Mouse (Mus musculus) midbrain, embryonic 11.5 days (tissue): ENCODE measurements around the gene Gm49380. TPM values are rescaled to one million over a fixed set of nuclear protein-coding genes. Genes with fewer than 3 reads are reported as not detected.

Experiments used
- ATAC-seq: fragments of 200-750 bp; cut with Nextera tagmentation; 2 replicates; pipeline ENCODE4 v1.8.0; 2017; ENCODE audit warnings: moderate TSS enrichment, moderate library complexity; ENCODE audit not compliant: low FRiP score
- DNase-seq: peaks from one replicate; pipeline ENCODE4 v3.0.0; 2015; ENCODE audit warnings: low spot score; ENCODE audit errors: missing footprints
- H3K27ac ChIP-seq: fragments of 300-500 bp; sonication (generic); 2 replicates; pipeline ENCODE4 v1.5.1; 2014; ENCODE audit warnings: low read depth, low read length
- H3K27me3 ChIP-seq: fragments of 300-500 bp; sonication (generic); 2 replicates; pipeline ENCODE4 v1.6.1; 2014; ENCODE audit warnings: mild to moderate bottlenecking, low read length, moderate library complexity, mixed read lengths; ENCODE audit not compliant: control insufficient read depth, insufficient read depth
- H3K36me3 ChIP-seq: fragments of 300-500 bp; sonication (generic); 2 replicates; pipeline ENCODE4 v1.6.1; 2014; ENCODE audit warnings: mild to moderate bottlenecking, low read length, moderate library complexity, mixed read lengths; ENCODE audit not compliant: control insufficient read depth, insufficient read depth
- H3K4me1 ChIP-seq: fragments of 300-500 bp; sonication (generic); 2 replicates; pipeline ENCODE4 v1.6.1; 2014; ENCODE audit warnings: low read length; ENCODE audit not compliant: control insufficient read depth, insufficient read depth
- H3K4me2 ChIP-seq: fragments of 300-500 bp; sonication (generic); 2 replicates; pipeline ENCODE4 v1.6.1; 2014; ENCODE audit warnings: mild to moderate bottlenecking, moderate library complexity
- H3K4me3 ChIP-seq: fragments of 300-500 bp; sonication (generic); 2 replicates; pipeline ENCODE4 v1.5.1; 2014; ENCODE audit warnings: low read depth, low read length
- H3K9ac ChIP-seq: fragments of 300-500 bp; sonication (generic); 2 replicates; pipeline ENCODE4 v1.6.1; 2014; ENCODE audit warnings: low read length
- H3K9me3 ChIP-seq: fragments of 300-500 bp; sonication (generic); 2 replicates; pipeline ENCODE4 v1.6.1; 2016; ENCODE audit warnings: low read length; ENCODE audit not compliant: control insufficient read depth
- WGBS: fragments of 180-500 bp; shearing (Covaris S2); extraction: QIAGEN DNeasy Blood & Tissue Kit; methylation state at CpG from one replicate; pipeline ENCODE4 v1.1.7; 2014; 5-methylcytosine and 5-hydroxymethylcytosine counted together
- polyA plus RNA-seq: library from polyadenylated mRNA; unstranded; fragments of >200 nt; fragmentation: Nextera tagmentation; extraction: Ambion mirVana; gene quantifications from 2 replicates; pipeline ENCODE4 v1.2.1, GENCODE M21; 2014

The Gm49380 gene
- polyA plus RNA-seq, 1 experiment from 2014 or later = 0.23 TPM

GRCm38 (mm10) chr9:44134851-44135730 is 21.8 kb upstream of the Gm49380 start:
- peaks cover 28% of the 10 kb centered on the region for H3K27me3 ChIP-seq

GRCm38 (mm10) chr9:44134101-44134850 is 21.0 kb upstream of the Gm49380 start, which contains the start of gene Mcam:
Gene Mcam (plus strand): TSS chr9:44134469.
- H3K4me1 ChIP-seq = peaks cover 40% of the 10 kb centered on the region
- 1% methylated on average over 51 of the region's 55 CpGs for WGBS
- ATAC-seq = peak; percentile 20; the same call in 1 of the 2 replicates
- H3K27ac ChIP-seq = no peak within 1 kb of the TSS
- no peaks in the 10 kb centered on the region for H3K9me3 ChIP-seq
- H3K27me3 ChIP-seq = peaks cover 28% of the 10 kb centered on the region
- peak within 1 kb of the TSS; percentile 77 for H3K4me2 ChIP-seq
- peak; percentile 92 for DNase-seq
- H3K4me3 ChIP-seq = peak within 1 kb of the TSS; percentile 46
- no peaks in the 10 kb centered on the region for H3K36me3 ChIP-seq
- H3K9ac ChIP-seq = peak within 1 kb of the TSS; percentile 60

More at GRCm38 (mm10) chr9:44134851-44135730, 21.8 kb upstream of the Gm49380 start:
- DNase-seq = peak; percentile 93
- 3% methylated on average over 48 of the region's 49 CpGs for WGBS
- H3K9me3 ChIP-seq = no peaks in the 10 kb centered on the region
- H3K4me1 ChIP-seq = peaks cover 33% of the 10 kb centered on the region
- no peaks in the 10 kb centered on the region for H3K36me3 ChIP-seq
- no peak overlapping the region for H3K27ac ChIP-seq
- peak overlapping the region; percentile 77 for H3K4me2 ChIP-seq
- peak overlapping the region; percentile 60 for H3K9ac ChIP-seq
- peak overlapping the region; percentile 46 for H3K4me3 ChIP-seq
- 0 out of 2 replicates have a peak, but pooled peaks have one; percentile 2 for ATAC-seq

DNA sequence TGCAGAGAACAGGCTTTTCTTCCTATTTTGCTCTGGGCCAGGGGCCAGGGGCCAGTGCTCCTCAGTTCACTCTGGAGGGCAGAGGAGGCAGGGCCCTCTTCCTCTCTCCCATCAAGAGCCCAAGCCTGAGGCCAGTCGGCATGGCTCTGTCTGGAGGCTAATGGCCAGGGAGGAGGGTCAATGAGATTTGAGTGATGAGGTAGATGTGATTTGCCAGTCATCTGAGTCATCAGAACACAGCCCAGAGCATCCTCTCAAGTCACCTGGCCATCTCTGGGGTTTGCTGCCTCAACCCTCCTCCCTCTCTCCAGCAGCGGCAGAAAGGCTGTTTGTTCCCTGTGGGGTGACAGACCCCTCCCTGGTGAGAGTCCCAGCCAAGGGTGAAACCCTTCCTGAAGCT is 20.0 kb upstream of the Gm49380 start:
- Histone ChIP-seq H3K9ac (no peak overlapping the region), H3K27ac (no peak overlapping the region; the same call in 1 of the 2 replicates), H3K4me2 (peak overlapping the region; percentile 77; the same call in 1 of the 2 replicates), H3K9me3 (no peaks in the 10 kb centered on the region), H3K4me1 (peaks cover 40% of the 10 kb centered on the region), H3K4me3 (no peak overlapping the region; the same call in 1 of the 2 replicates), H3K36me3 (no peaks in the 10 kb centered on the region), H3K27me3 (peaks cover 28% of the 10 kb centered on the region)
- DNase-seq = peak; percentile 85
- 29% methylated on average over 2 of the region's 2 CpGs for WGBS
- no peak for ATAC-seq

DNA sequence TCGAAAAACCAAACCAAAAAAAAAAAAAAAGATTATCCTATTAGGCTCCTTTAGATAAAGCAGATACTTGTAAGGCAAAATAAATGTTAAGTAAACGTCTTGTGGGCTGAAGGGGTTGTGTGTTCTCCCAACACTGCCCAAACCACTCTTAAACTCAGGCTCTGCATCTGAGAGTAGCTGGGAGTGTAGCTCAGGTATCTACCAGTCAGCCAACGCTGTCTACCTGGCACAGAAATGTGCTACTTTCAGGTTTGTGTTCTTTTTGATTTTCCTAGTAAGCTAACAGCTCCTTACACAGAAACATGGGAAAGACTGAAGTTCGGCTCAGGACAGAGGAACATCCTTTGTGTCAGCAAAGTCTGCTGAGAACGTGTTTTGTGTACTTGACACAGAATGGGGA is 18.9 kb upstream of the Gm49380 start:
- Histone ChIP-seq H3K36me3 (no peaks in the 10 kb centered on the region), H3K4me1 (peaks cover 40% of the 10 kb centered on the region), H3K4me3 (no peak overlapping the region), H3K27ac (no peak overlapping the region), H3K9ac (no peak overlapping the region), H3K4me2 (no peak overlapping the region), H3K27me3 (peaks cover 28% of the 10 kb centered on the region), H3K9me3 (no peaks in the 10 kb centered on the region)
- WGBS = 61% methylated on average over 5 of the region's 5 CpGs
- ATAC-seq (no peak), DNase-seq (peak; percentile 76)

- ATAC-seq (no peak), DNase-seq (no peak)
- Histone ChIP-seq H3K9me3 (no peaks in the 10 kb centered on the region), H3K9ac (peak overlapping the region; percentile 64; the same call in 1 of the 2 replicates), H3K27me3 (peaks cover 28% of the 10 kb centered on the region), H3K4me1 (peaks cover 40% of the 10 kb centered on the region), H3K27ac (no peak overlapping the region; the same call in 1 of the 2 replicates), H3K36me3 (no peaks in the 10 kb centered on the region), H3K4me3 (no peak overlapping the region), H3K4me2 (no peak overlapping the region)
- WGBS = 32% methylated on average over 7 of the region's 7 CpGs
These were observed 17.9 kb upstream of the Gm49380 start for GRCm38 (mm10) chr9:44131276-44131590.

DNA sequence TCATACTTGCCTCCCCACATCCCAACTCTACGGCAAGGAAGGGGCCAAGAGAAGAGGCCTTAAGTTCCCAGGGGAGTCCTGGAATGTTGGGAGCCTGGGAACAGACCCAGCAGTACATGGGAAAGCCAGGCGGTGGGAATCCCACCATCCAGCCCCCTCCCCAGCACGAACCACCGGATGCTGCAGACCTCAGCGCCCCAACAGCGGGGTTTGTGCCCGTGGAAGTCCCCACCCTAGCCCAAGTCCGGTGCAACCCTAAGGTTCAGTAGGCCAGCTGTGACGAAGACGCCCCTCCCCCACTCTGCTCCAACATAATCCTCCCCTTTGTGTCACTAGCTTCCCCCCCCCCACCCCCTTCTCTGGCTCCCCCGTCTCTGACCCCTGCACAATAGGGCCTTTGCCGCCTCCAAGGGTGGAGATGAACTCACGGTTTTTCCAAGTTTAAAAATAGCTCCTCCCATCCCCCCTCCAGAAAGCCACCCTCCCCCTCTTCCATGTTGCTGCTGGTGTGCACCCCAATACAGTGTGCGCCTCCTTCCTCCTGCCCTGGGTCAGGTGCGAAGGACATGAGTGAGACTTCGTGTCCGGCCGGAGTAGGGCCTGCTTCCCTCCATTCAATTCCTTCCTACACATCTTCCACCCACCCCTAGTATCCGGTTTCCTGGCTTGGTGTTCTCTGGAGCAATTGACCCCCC is 17.4 kb upstream of the Gm49380 start:
- Histone ChIP-seq H3K9ac (peak overlapping the region; percentile 64), H3K9me3 (no peaks in the 10 kb centered on the region), H3K27ac (peak overlapping the region; percentile 77), H3K36me3 (no peaks in the 10 kb centered on the region), H3K4me3 (peak overlapping the region; percentile 30), H3K4me1 (peaks cover 40% of the 10 kb centered on the region), H3K4me2 (peak overlapping the region; percentile 67), H3K27me3 (peaks cover 24% of the 10 kb centered on the region)
- 6% methylated on average over 19 of the region's 19 CpGs for WGBS
- peak; percentile 96 for DNase-seq
- peak; percentile 63 for ATAC-seq

GRCm38 (mm10) chr9:44130034-44130433 is 16.7 kb upstream of the Gm49380 start:
- DNase-seq = peak; percentile 95
- no peaks in the 10 kb centered on the region for H3K36me3 ChIP-seq
- peak; percentile 65 for ATAC-seq
- WGBS = 0% methylated on average over 27 of the region's 27 CpGs
- H3K4me3 ChIP-seq = peak overlapping the region; percentile 30
- H3K27ac ChIP-seq = peak overlapping the region; percentile 77
- peak overlapping the region; percentile 67 for H3K4me2 ChIP-seq
- peak overlapping the region; percentile 64 for H3K9ac ChIP-seq
- no peaks in the 10 kb centered on the region for H3K9me3 ChIP-seq
- H3K4me1 ChIP-seq = peaks cover 39% of the 10 kb centered on the region
- H3K27me3 ChIP-seq = peaks cover 17% of the 10 kb centered on the region

DNA sequence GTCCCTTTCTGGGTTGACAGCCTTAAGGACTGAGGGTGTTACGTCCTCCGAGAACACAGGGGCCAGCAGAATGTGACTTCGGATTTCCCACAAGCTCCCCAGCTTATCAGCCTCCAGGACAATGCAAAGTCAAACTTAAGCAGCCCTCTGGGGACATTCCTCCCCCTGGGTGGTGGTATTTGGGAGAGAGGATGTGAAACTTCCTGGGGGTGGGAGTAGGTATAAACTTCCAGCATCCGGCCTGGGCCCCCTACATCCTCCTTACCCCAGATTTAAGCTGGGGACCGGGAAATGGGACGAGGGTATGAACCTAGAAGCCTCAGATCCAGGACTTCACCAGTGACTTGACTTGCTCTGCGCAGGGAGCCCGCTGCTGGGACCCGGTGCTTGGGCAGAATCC is 16.3 kb upstream of the Gm49380 start:
- ATAC-seq (peak; percentile 22; the same call in 1 of the 2 replicates), DNase-seq (no peak)
- no peaks in the 10 kb centered on the region for H3K9me3 ChIP-seq
- H3K4me1 ChIP-seq = peaks cover 35% of the 10 kb centered on the region
- H3K4me2 ChIP-seq = peak overlapping the region; percentile 67
- H3K9ac ChIP-seq = peak overlapping the region; percentile 64
- no peaks in the 10 kb centered on the region for H3K36me3 ChIP-seq
- peaks cover 13% of the 10 kb centered on the region for H3K27me3 ChIP-seq
- H3K27ac ChIP-seq = 0 out of 2 replicates have a peak overlapping the region, but pooled peaks have one; percentile 15
- WGBS = 3% methylated on average over 9 of the region's 9 CpGs
- peak overlapping the region; percentile 30 for H3K4me3 ChIP-seq
